Mouse (Mus musculus): ENCODE measurements around the gene Slc2a5.
A peak's percentile ranks its signal among the peaks of the same experiment; 100 is the strongest.

GRCm38 (mm10) chr4:150112867-150113266 is 6.2 kb upstream of the Slc2a5 start:
- peak; percentile 92 for TF ChIP-seq CTCF (IDR thresholded peaks at IDR 0.05; ENCODE audit: insufficient read depth, low read length)
- no peak for TF ChIP-seq POLR2A (IDR thresholded peaks at IDR 0.05; ENCODE audit: borderline replicate concordance, extremely low read depth, low read depth, low read length)
